Mouse (Mus musculus) intestine, embryonic 16.5 days (tissue): ENCODE data around the gene Kng1. TPM values are rescaled to one million over a fixed set of nuclear protein-coding genes. Genes with fewer than 3 reads are reported as not detected.

Experiments used
- ATAC-seq: fragments of 200-750 bp; cut with Nextera tagmentation; 2 replicates; pipeline ENCODE4 v1.8.0; 2017; ENCODE audit warnings: moderate TSS enrichment, moderate library complexity
- H3K27ac ChIP-seq: fragments of 300-500 bp; sonication (generic); 2 replicates; pipeline ENCODE4 v1.5.1; 2014; ENCODE audit warnings: mild to moderate bottlenecking, low read length
- H3K27me3 ChIP-seq: fragments of 300-500 bp; sonication (generic); replicated peaks from 2 replicates; pipeline ENCODE4 v1.6.1; 2014; ENCODE audit warnings: low read length, control low read depth, mixed read lengths; ENCODE audit not compliant: control insufficient read depth, insufficient read depth
- H3K36me3 ChIP-seq: fragments of 300-500 bp; sonication (generic); 2 replicates; pipeline ENCODE4 v1.6.1; 2014; ENCODE audit warnings: low read length, control low read depth; ENCODE audit not compliant: control insufficient read depth, insufficient read depth
- H3K4me1 ChIP-seq: fragments of 300-500 bp; sonication (generic); 2 replicates; pipeline ENCODE4 v1.6.1; 2014; ENCODE audit warnings: low read length, control low read depth, mixed read lengths; ENCODE audit not compliant: control insufficient read depth, insufficient read depth
- H3K4me2 ChIP-seq: fragments of 300-500 bp; sonication (generic); 2 replicates; pipeline ENCODE4 v1.6.1; 2014; ENCODE audit warnings: low read depth, low read length, control low read depth
- H3K4me3 ChIP-seq: fragments of 300-500 bp; sonication (generic); 2 replicates; pipeline ENCODE4 v1.5.1; 2014; ENCODE audit warnings: mild to moderate bottlenecking, low read length
- H3K9ac ChIP-seq: fragments of 300-500 bp; sonication (generic); 2 replicates; pipeline ENCODE4 v1.6.1; 2014; ENCODE audit warnings: low read depth, low read length
- H3K9me3 ChIP-seq: fragments of 300-500 bp; sonication (generic); 2 replicates; pipeline ENCODE4 v1.6.1; 2016; ENCODE audit warnings: low read length, control low read depth; ENCODE audit not compliant: control insufficient read depth
- WGBS: fragments of 180-500 bp; shearing (Covaris S2); extraction: QIAGEN DNeasy Blood & Tissue Kit; methylation state at CpG from one replicate; pipeline ENCODE4 v1.1.7; 2014; 5-methylcytosine and 5-hydroxymethylcytosine counted together
- polyA plus RNA-seq: library from polyadenylated mRNA; unstranded; fragments of >200 nt; fragmentation: Nextera tagmentation; extraction: Ambion mirVana; gene quantifications from 2 replicates; pipeline ENCODE4 v1.2.1, GENCODE M21; 2015

The Kng1 gene
- polyA plus RNA-seq, 1 experiment from 2014 or later: 15.1 TPM

- Histone ChIP-seq H3K4me2 (peak overlapping the region; percentile 79), H3K4me3 (peak overlapping the region; percentile 99), H3K9ac (peak overlapping the region; percentile 99), H3K27ac (peak overlapping the region; percentile 63), H3K4me1 (peaks cover 8% of the 10 kb centered on the region), H3K27me3 (no peaks in the 10 kb centered on the region), H3K36me3 (peaks cover 10% of the 10 kb centered on the region), H3K9me3 (no peaks in the 10 kb centered on the region)
- ATAC-seq: no peak
- WGBS: 4% methylated on average over 5 of the region's 5 CpGs
These were observed 51.3 kb downstream of the Kng1 start for GRCm38 (mm10) chr16:23108943-23109342.

- Histone ChIP-seq H3K4me2 (peak overlapping the region; percentile 79), H3K4me1 (peaks cover 8% of the 10 kb centered on the region), H3K9ac (peak overlapping the region; percentile 99), H3K9me3 (no peaks in the 10 kb centered on the region), H3K27ac (peak overlapping the region; percentile 63), H3K27me3 (no peaks in the 10 kb centered on the region), H3K36me3 (peaks cover 12% of the 10 kb centered on the region), H3K4me3 (peak overlapping the region; percentile 99)
- ATAC-seq: no peak
- 40% methylated on average over 5 of the region's 5 CpGs for WGBS
These were observed 52.0 kb downstream of the Kng1 start for GRCm38 (mm10) chr16:23109350-23110280.

- Histone ChIP-seq H3K36me3 (peaks cover 12% of the 10 kb centered on the region), H3K9ac (no peak overlapping the region), H3K27me3 (no peaks in the 10 kb centered on the region), H3K4me3 (no peak overlapping the region), H3K4me2 (no peak overlapping the region), H3K9me3 (no peaks in the 10 kb centered on the region), H3K4me1 (peaks cover 4% of the 10 kb centered on the region), H3K27ac (no peak overlapping the region)
- WGBS: 75% methylated on average over 12 of the region's 12 CpGs
- no peak for ATAC-seq
These were observed 54.7 kb downstream of the Kng1 start for GRCm38 (mm10) chr16:23112348-23112747.

GRCm38 (mm10) chr16:23112861-23113435 is 55.3 kb downstream of the Kng1 start:
- H3K4me2 ChIP-seq: 0 out of 2 replicates have a peak overlapping the region, but pooled peaks have one; percentile 5

GRCm38 (mm10) chr16:23113903-23114302 is 56.2 kb downstream of the Kng1 start:
- H3K27me3 ChIP-seq: no peaks in the 10 kb centered on the region
- H3K9ac ChIP-seq: no peak overlapping the region
- H3K9me3 ChIP-seq: no peaks in the 10 kb centered on the region
- no peak overlapping the region for H3K4me3 ChIP-seq
- H3K36me3 ChIP-seq: peaks cover 12% of the 10 kb centered on the region
- ATAC-seq: no peak
- no peak overlapping the region for H3K27ac ChIP-seq
- H3K4me2 ChIP-seq: no peak overlapping the region
- peaks cover 4% of the 10 kb centered on the region for H3K4me1 ChIP-seq

More at GRCm38 (mm10) chr16:23112861-23113435, 55.3 kb downstream of the Kng1 start:
- no peak overlapping the region for H3K4me3 ChIP-seq
- peaks cover 4% of the 10 kb centered on the region for H3K4me1 ChIP-seq
- peaks cover 12% of the 10 kb centered on the region for H3K36me3 ChIP-seq
- H3K9me3 ChIP-seq: no peaks in the 10 kb centered on the region
- 43% methylated on average over 9 of the region's 9 CpGs for WGBS
- ATAC-seq: no peak
- H3K9ac ChIP-seq: no peak overlapping the region
- H3K27me3 ChIP-seq: no peaks in the 10 kb centered on the region
- H3K27ac ChIP-seq: no peak overlapping the region

- peaks cover 12% of the 10 kb centered on the region for H3K36me3 ChIP-seq
- H3K9ac ChIP-seq: no peak overlapping the region
- no peak overlapping the region for H3K27ac ChIP-seq
- H3K9me3 ChIP-seq: no peaks in the 10 kb centered on the region
- no peaks in the 10 kb centered on the region for H3K27me3 ChIP-seq
- peak; percentile 45 for ATAC-seq
- 58% methylated on average over 5 of the region's 5 CpGs for WGBS
- peaks cover 4% of the 10 kb centered on the region for H3K4me1 ChIP-seq
- no peak overlapping the region for H3K4me3 ChIP-seq
- H3K4me2 ChIP-seq: no peak overlapping the region
These were observed 56.9 kb downstream of the Kng1 start for GRCm38 (mm10) chr16:23114339-23115171.

- H3K4me1 ChIP-seq: peaks cover 4% of the 10 kb centered on the region
- WGBS: 73% methylated on average over 3 of the region's 3 CpGs
- peaks cover 12% of the 10 kb centered on the region for H3K36me3 ChIP-seq
These were observed 57.8 kb downstream of the Kng1 start for GRCm38 (mm10) chr16:23115486-23115885.

GRCm38 (mm10) chr16:23117173-23117572 is 59.5 kb downstream of the Kng1 start:
- no peaks in the 10 kb centered on the region for H3K27me3 ChIP-seq
- H3K27ac ChIP-seq: no peak overlapping the region
- H3K4me2 ChIP-seq: no peak overlapping the region
- H3K9me3 ChIP-seq: no peaks in the 10 kb centered on the region
- no peak overlapping the region for H3K9ac ChIP-seq
- no peaks in the 10 kb centered on the region for H3K4me1 ChIP-seq
- H3K4me3 ChIP-seq: no peak overlapping the region
- 52% methylated on average over 4 of the region's 4 CpGs for WGBS
- ATAC-seq: no peak
- H3K36me3 ChIP-seq: peaks cover 7% of the 10 kb centered on the region

More at GRCm38 (mm10) chr16:23115486-23115885, 57.8 kb downstream of the Kng1 start:
- Histone ChIP-seq H3K9ac (no peak overlapping the region), H3K27ac (no peak overlapping the region), H3K4me3 (no peak overlapping the region), H3K9me3 (no peaks in the 10 kb centered on the region), H3K27me3 (no peaks in the 10 kb centered on the region), H3K4me2 (no peak overlapping the region)
- no peak for ATAC-seq

GRCm38 (mm10) chr16:23122446-23122845 is 64.8 kb downstream of the Kng1 start:
- WGBS: 98% methylated on average over 3 of the region's 3 CpGs
- Histone ChIP-seq H3K27ac (no peak overlapping the region), H3K27me3 (no peaks in the 10 kb centered on the region), H3K4me1 (peaks cover 5% of the 10 kb centered on the region; the same call in 1 of the 2 replicates), H3K9me3 (no peaks in the 10 kb centered on the region), H3K4me2 (no peak overlapping the region), H3K4me3 (no peak overlapping the region), H3K36me3 (peaks cover 3% of the 10 kb centered on the region), H3K9ac (no peak overlapping the region)
- ATAC-seq: no peak
